Mouse (Mus musculus): ENCODE results near the gene Tor3a. TPM values are rescaled to one million over a fixed set of nuclear protein-coding genes. Genes with fewer than 3 reads are reported as not detected.
"Not testable (repeated sequence)": the region's sequence is repeated elsewhere in the genome, so short reads cannot be mapped to it uniquely, and the experiment has no call there.

Tor3a gene
- polyA plus RNA-seq, 1 experiment from 2014 or later = 4.0 TPM

- Histone ChIP-seq H3K9ac (ENCODE audit: low read length) (peak overlapping the region; percentile 58), H3K9me3 (ENCODE audit: control insufficient read depth, low read length) (no peaks in the 10 kb centered on the region), H3K36me3 (ENCODE audit: control insufficient read depth, insufficient read depth, low read length) (no peaks in the 10 kb centered on the region), H3K27me3 (ENCODE audit: control insufficient read depth, insufficient read depth, low read length) (no peaks in the 10 kb centered on the region), H3K4me3 (ENCODE audit: low read depth, low read length) (peak overlapping the region; percentile 48), H3K4me2 (ENCODE audit: low read depth) (peak overlapping the region; percentile 93), H3K27ac (ENCODE audit: low read depth, low read length) (no peak overlapping the region), H3K4me1 (ENCODE audit: control insufficient read depth, insufficient read depth, low read length) (peaks cover 3% of the 10 kb centered on the region; the same call in 1 of the 2 replicates)
- WGBS = 2% methylated on average over 27 of the region's 29 CpGs
- DNase-seq (ENCODE audit: low spot score) (peak; percentile 49), ATAC-seq (ENCODE audit: insufficient read depth, low FRiP score, low TSS enrichment) (peak; percentile 56; the same call in 1 of the 2 replicates)
These were observed 521 bp downstream of the Tor3a start for GRCm38 (mm10) chr1:156673476-156674194.

DNA sequence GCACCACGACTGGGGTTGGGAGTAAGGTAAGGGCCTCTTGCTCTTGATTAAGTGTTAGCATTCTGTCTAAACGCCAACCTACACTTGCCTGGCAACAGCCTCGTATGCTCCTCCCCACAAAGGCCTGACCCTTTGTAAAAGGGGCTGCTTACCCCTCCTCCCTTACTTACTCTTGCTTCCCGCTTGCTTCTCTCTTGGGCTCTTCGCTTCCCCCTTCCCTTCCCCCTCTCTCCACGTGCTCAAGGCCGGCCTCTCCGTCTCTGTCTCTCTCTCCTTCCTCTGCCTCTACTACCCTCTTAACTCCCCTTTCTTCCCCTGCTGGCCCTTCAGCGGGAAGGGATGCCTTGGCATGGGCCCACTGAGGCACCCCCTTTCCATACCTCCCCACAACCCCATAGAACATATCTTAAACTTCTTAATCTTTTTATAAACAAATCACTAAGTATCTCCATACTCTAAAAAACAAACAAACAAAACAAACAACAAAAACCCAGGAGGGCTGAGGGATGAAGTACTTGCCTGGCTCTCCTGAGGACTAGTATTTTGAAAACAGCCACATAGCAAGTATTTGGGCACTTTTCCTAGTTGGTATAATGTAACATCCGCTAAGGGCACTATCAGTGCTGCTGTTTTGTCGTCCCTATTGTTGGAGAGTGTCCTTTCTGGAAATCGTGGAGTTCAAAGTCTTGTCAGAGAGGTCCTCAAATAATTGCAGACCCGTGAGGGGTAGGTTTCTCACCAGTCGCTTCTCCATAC is 1.3 kb downstream of the Tor3a start:
- Histone ChIP-seq H3K4me3 (ENCODE audit: low read depth, low read length) (peak overlapping the region; percentile 48), H3K36me3 (ENCODE audit: control insufficient read depth, insufficient read depth, low read length) (no peaks in the 10 kb centered on the region), H3K9me3 (ENCODE audit: control insufficient read depth, low read length) (no peaks in the 10 kb centered on the region), H3K4me1 (ENCODE audit: control insufficient read depth, insufficient read depth, low read length) (peaks cover 3% of the 10 kb centered on the region; the same call in 1 of the 2 replicates), H3K9ac (ENCODE audit: low read length) (peak overlapping the region; percentile 47; the same call in 1 of the 2 replicates), H3K27me3 (ENCODE audit: control insufficient read depth, insufficient read depth, low read length) (no peaks in the 10 kb centered on the region), H3K27ac (ENCODE audit: low read depth, low read length) (no peak overlapping the region), H3K4me2 (ENCODE audit: low read depth) (peak overlapping the region; percentile 93)
- ATAC-seq (ENCODE audit: insufficient read depth, low FRiP score, low TSS enrichment) (peak; percentile 49; the same call in 1 of the 2 replicates), DNase-seq (ENCODE audit: low spot score) (no peak)
- 4% methylated on average over 14 of the region's 14 CpGs for WGBS

GRCm38 (mm10) chr1:156671921-156672320 is 2.2 kb downstream of the Tor3a start:
- Histone ChIP-seq H3K9me3 (ENCODE audit: control insufficient read depth, low read length) (no peaks in the 10 kb centered on the region), H3K4me1 (ENCODE audit: control insufficient read depth, insufficient read depth, low read length) (peaks cover 3% of the 10 kb centered on the region; the same call in 1 of the 2 replicates), H3K36me3 (ENCODE audit: control insufficient read depth, insufficient read depth, low read length) (no peaks in the 10 kb centered on the region), H3K27ac (ENCODE audit: low read depth, low read length) (no peak overlapping the region), H3K4me3 (ENCODE audit: low read depth, low read length) (no peak overlapping the region), H3K4me2 (ENCODE audit: low read depth) (no peak overlapping the region), H3K9ac (ENCODE audit: low read length) (no peak overlapping the region), H3K27me3 (ENCODE audit: control insufficient read depth, insufficient read depth, low read length) (no peaks in the 10 kb centered on the region)
- DNase-seq (ENCODE audit: low spot score) = no peak
- WGBS = 94% methylated on average over 3 of the region's 3 CpGs
- ATAC-seq (ENCODE audit: insufficient read depth, low FRiP score, low TSS enrichment) = no peak

DNA sequence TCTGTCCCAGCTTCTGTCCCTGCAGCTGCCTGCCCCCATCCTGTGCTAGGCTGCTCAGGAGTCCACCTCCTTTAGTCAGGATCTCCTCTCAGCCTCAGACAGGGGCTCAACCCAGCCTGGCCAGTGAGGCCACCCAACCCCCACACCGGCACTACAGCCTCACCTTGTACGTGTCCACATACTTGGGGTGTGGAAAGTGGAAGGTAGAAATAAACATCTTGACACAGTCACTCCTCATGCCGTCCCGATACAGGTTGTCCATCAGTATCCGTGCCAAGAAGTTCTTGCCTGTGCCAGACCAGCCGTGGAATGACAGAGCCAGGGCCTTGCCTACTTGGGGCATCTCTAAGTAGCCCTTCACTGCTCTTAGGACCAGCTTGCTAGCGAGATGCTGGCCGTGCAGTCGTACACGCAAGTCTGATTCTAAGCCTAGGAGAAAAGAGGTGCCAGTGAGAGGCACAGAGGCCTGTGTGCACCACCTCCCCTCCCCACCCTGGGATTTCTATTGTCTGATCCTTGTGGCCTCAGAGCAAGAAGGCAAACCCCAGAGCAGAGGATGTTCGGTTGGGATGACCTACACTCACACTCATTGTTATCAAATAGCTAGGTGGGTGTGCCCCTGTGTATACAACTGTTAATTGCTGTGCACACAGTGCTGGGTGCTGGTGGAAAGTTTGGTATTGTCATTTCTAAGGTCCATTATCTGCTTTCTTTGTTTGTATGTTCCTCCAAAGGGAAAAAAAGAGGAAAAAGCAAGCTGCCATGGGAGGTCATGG is 4.8 kb downstream of the Tor3a start:
- no peak overlapping the region for H3K27ac ChIP-seq (ENCODE audit: low read depth, low read length)
- DNase-seq (ENCODE audit: low spot score) (no peak), ATAC-seq (ENCODE audit: insufficient read depth, low FRiP score, low TSS enrichment) (no peak)
- H3K4me2 ChIP-seq (ENCODE audit: low read depth) = no peak overlapping the region
- peaks cover 3% of the 10 kb centered on the region; the same call in 1 of the 2 replicates for H3K4me1 ChIP-seq (ENCODE audit: control insufficient read depth, insufficient read depth, low read length)
- no peak overlapping the region for H3K4me3 ChIP-seq (ENCODE audit: low read depth, low read length)
- 37% methylated on average over 11 of the region's 11 CpGs for WGBS
- no peaks in the 10 kb centered on the region for H3K36me3 ChIP-seq (ENCODE audit: control insufficient read depth, insufficient read depth, low read length)
- H3K27me3 ChIP-seq (ENCODE audit: control insufficient read depth, insufficient read depth, low read length) = no peaks in the 10 kb centered on the region
- no peak overlapping the region for H3K9ac ChIP-seq (ENCODE audit: low read length)
- no peaks in the 10 kb centered on the region for H3K9me3 ChIP-seq (ENCODE audit: control insufficient read depth, low read length)

DNA sequence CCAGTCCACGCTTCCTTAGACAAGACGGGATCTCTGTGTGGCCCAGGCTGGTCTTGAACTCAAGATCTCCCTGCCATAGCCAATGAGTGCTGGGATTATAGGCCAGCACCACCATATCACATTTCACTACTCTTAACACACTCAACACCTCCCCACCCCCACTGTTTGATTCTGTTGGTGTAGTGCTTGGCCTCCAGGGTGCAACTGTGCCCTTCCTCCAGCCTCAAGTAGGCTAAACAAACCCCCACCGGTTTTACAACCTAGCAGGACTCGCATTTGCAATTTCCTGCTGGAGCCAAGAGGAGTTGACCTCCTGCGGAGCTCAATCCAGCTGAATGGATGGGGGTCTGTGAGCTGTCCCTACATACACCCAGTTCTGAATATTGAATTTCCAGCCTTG is 5.6 kb downstream of the Tor3a start:
- Histone ChIP-seq H3K36me3 (ENCODE audit: control insufficient read depth, insufficient read depth, low read length) (no peaks in the 10 kb centered on the region), H3K4me2 (ENCODE audit: low read depth) (no peak overlapping the region), H3K4me1 (ENCODE audit: control insufficient read depth, insufficient read depth, low read length) (peaks cover 3% of the 10 kb centered on the region; the same call in 1 of the 2 replicates), H3K27ac (ENCODE audit: low read depth, low read length) (no peak overlapping the region), H3K9me3 (ENCODE audit: control insufficient read depth, low read length) (no peaks in the 10 kb centered on the region), H3K4me3 (ENCODE audit: low read depth, low read length) (no peak overlapping the region), H3K9ac (ENCODE audit: low read length) (no peak overlapping the region), H3K27me3 (ENCODE audit: control insufficient read depth, insufficient read depth, low read length) (no peaks in the 10 kb centered on the region)
- no peak for ATAC-seq (ENCODE audit: insufficient read depth, low FRiP score, low TSS enrichment)
- WGBS = 22% methylated on average over 5 of the region's 5 CpGs
- DNase-seq (ENCODE audit: low spot score) = no peak

- WGBS = 90% methylated on average over 22 of the region's 23 CpGs
- no peaks in the 10 kb centered on the region for H3K4me1 ChIP-seq (ENCODE audit: control insufficient read depth, insufficient read depth, low read length)
- H3K9ac ChIP-seq (ENCODE audit: low read length) = no peak overlapping the region
- no peaks in the 10 kb centered on the region for H3K27me3 ChIP-seq (ENCODE audit: control insufficient read depth, insufficient read depth, low read length)
- no peak overlapping the region for H3K4me3 ChIP-seq (ENCODE audit: low read depth, low read length)
- no peaks in the 10 kb centered on the region for H3K9me3 ChIP-seq (ENCODE audit: control insufficient read depth, low read length)
- DNase-seq (ENCODE audit: low spot score) = no peak
- H3K4me2 ChIP-seq (ENCODE audit: low read depth) = no peak overlapping the region
- ATAC-seq (ENCODE audit: insufficient read depth, low FRiP score, low TSS enrichment) = no peak
- H3K27ac ChIP-seq (ENCODE audit: low read depth, low read length) = no peak overlapping the region
- no peaks in the 10 kb centered on the region for H3K36me3 ChIP-seq (ENCODE audit: control insufficient read depth, insufficient read depth, low read length)
These were observed 6.8 kb downstream of the Tor3a start for GRCm38 (mm10) chr1:156667141-156667926.

- DNase-seq (ENCODE audit: low spot score) (no peak), ATAC-seq (ENCODE audit: insufficient read depth, low FRiP score, low TSS enrichment) (no peak)
- WGBS = 87% methylated on average over 8 of the region's 8 CpGs
- Histone ChIP-seq H3K9me3 (ENCODE audit: control insufficient read depth, low read length) (no peaks in the 10 kb centered on the region), H3K36me3 (ENCODE audit: control insufficient read depth, insufficient read depth, low read length) (no peaks in the 10 kb centered on the region), H3K27ac (ENCODE audit: low read depth, low read length) (no peak overlapping the region), H3K4me3 (ENCODE audit: low read depth, low read length) (no peak overlapping the region), H3K9ac (ENCODE audit: low read length) (no peak overlapping the region), H3K27me3 (ENCODE audit: control insufficient read depth, insufficient read depth, low read length) (no peaks in the 10 kb centered on the region), H3K4me2 (ENCODE audit: low read depth) (no peak overlapping the region), H3K4me1 (ENCODE audit: control insufficient read depth, insufficient read depth, low read length) (no peaks in the 10 kb centered on the region)
These were observed 8.4 kb downstream of the Tor3a start for GRCm38 (mm10) chr1:156665777-156666176.

- H3K27ac ChIP-seq (ENCODE audit: low read depth, low read length); H3K4me2 ChIP-seq (ENCODE audit: low read depth); H3K9me3 ChIP-seq (ENCODE audit: control insufficient read depth, low read length); DNase-seq (ENCODE audit: low spot score); H3K9ac ChIP-seq (ENCODE audit: low read length); H3K27me3 ChIP-seq (ENCODE audit: control insufficient read depth, insufficient read depth, low read length); H3K36me3 ChIP-seq (ENCODE audit: control insufficient read depth, insufficient read depth, low read length); H3K4me1 ChIP-seq (ENCODE audit: control insufficient read depth, insufficient read depth, low read length); H3K4me3 ChIP-seq (ENCODE audit: low read depth, low read length); ATAC-seq (ENCODE audit: insufficient read depth, low FRiP score, low TSS enrichment): not testable (repeated sequence)
- WGBS = 83% methylated on average over 17 of the region's 21 CpGs
These were observed 13.4 kb downstream of the Tor3a start for GRCm38 (mm10) chr1:156660660-156661236.
